Mouse (Mus musculus): ENCODE measurements around the gene Arl6ip6. TPM values are rescaled to one million over a fixed set of nuclear protein-coding genes. Genes with fewer than 3 reads are reported as not detected.

The Arl6ip6 gene
- polyA plus RNA-seq, 1 experiment from 2014 or later, result 43.7 TPM

DNA sequence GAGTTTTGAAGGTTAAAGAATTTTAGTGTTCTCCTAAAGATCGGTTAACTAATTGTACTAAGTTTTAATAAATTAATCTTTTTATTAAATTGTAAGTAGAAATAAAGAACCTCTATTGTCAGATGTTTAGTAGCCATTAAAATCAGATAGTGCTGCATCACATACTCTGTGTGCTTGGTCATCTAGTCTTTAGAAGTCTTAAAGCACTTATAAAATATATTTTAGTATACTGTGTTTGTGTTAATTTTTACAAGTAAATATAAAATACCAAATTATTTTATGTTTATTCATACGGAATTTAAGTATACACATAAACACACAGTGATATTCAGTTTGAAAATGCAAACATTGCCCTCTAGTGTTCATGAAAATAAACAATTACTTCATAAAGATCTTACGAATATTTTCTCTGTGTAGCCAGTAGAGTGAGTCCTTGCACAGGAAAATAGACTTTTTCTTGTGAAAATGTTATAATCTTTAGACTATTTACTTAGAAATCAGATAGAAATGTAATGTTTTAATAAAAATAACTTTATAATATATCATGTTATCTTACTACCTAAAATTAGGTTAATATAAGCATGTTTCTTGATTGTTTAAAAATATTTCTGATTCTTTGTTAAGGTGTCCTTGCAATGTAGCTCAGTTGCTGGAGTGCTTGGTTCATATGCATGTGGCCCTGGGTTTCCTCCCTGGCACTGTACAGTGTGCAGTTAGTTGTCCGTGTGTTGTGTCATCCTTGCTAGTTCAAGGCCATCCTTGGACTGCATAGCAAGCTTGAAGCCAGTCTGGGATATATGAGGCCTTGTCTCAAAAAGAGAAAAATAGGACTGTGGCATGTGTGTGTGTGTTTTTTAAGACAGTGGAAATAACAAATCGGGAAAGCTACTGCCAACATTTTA lies 13.1 kb downstream of the Arl6ip6 start:
- no peak overlapping the region for H3K4me2 ChIP-seq (replicated peaks)

DNA sequence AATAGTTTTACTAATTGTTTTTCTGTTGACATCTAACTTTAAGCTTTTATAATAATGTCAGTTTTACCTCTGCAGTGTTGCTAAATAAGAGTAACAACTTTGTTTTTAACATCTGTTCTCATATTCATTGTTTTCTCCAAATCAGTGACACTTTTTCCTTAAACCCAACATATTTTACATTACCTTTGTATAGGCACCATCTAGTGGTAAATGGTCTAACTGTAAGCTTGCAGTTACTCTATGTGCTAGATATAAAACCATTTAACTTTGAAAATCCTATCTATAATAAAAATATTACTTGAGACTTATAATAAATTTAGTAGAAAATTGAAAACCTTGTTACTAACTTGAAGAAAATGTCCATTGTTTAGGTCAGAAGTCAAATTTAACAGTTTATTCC lies 15.2 kb downstream of the Arl6ip6 start:
- Histone ChIP-seq H3K4me2 (replicated peaks) (no peak overlapping the region), H3K9me3 (no peaks in the 10 kb centered on the region), H3K36me3 (peaks cover 5% of the 10 kb centered on the region), H3K4me3 (no peak overlapping the region), H3K9ac (no peak overlapping the region), H3K27ac (no peak overlapping the region), H3K4me1 (no peaks in the 10 kb centered on the region), H3K27me3 (replicated peaks) (no peaks in the 10 kb centered on the region)
- no peak for ATAC-seq (ENCODE audit: low FRiP score, low read depth)

More for the DNA sequence above, 13.1 kb downstream of the Arl6ip6 start:
- H3K4me3 ChIP-seq, result no peak overlapping the region
- no peak overlapping the region for H3K27ac ChIP-seq
- H3K9me3 ChIP-seq, result no peaks in the 10 kb centered on the region
- WGBS, result 84% methylated on average over 5 of the region's 5 CpGs
- no peaks in the 10 kb centered on the region; the same call in 1 of the 2 replicates for H3K36me3 ChIP-seq
- H3K9ac ChIP-seq, result no peak overlapping the region
- no peaks in the 10 kb centered on the region for H3K27me3 ChIP-seq (replicated peaks)
- peak; percentile 29; the same call in 1 of the 2 replicates for ATAC-seq (ENCODE audit: low FRiP score, low read depth)
- H3K4me1 ChIP-seq, result no peaks in the 10 kb centered on the region

DNA sequence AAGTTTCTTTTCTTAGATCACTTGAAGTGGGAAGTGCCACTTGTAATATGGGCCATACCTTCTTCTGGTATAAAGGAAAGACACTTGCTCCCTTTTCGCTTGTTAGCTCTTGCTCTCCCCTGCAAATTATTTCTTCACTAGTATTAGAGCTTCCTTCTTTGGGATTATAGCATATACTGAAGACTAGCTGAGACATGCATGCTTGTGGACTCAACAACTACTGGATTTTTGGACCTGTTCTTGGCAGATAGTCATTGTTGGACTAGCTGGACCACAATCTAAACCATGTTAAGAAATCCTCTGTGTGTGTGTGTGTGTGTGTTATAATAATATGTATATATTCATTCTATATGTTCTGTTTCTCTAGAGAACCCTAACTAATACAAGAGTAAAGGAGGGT lies 22.0 kb downstream of the Arl6ip6 start:
- Histone ChIP-seq H3K4me1 (no peaks in the 10 kb centered on the region), H3K4me3 (no peak overlapping the region), H3K27me3 (replicated peaks) (no peaks in the 10 kb centered on the region), H3K36me3 (peaks cover 23% of the 10 kb centered on the region), H3K9ac (no peak overlapping the region), H3K4me2 (replicated peaks) (no peak overlapping the region), H3K27ac (no peak overlapping the region), H3K9me3 (no peaks in the 10 kb centered on the region)
- WGBS, result 100% methylated on average over 1 of the region's 1 CpGs
- ATAC-seq (ENCODE audit: low FRiP score, low read depth), result no peak

DNA sequence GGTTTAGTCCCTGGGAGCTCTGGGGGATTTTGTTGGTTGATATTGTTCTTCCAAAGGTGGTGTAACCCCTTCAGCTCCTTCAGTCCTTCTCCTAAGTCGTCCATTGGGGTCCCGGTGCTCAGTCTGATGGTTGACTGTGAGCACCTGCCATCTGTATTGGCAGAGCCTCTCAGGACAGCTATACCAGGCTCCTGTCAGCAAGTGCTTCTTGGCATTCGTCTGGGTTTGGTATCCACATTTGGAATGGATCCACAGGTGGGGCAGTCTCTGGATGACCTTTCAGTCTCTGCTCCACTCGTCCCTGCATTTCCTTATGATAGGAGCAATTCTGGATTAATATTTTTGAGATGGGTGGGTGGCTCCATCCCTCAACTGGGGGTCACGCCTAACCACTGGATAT lies 30.7 kb downstream of the Arl6ip6 start:
- H3K27ac ChIP-seq, result no peak overlapping the region
- WGBS, result 92% methylated on average over 5 of the region's 5 CpGs
- peaks cover 5% of the 10 kb centered on the region; the same call in 1 of the 2 replicates for H3K9me3 ChIP-seq
- H3K27me3 ChIP-seq (replicated peaks), result no peaks in the 10 kb centered on the region
- H3K4me3 ChIP-seq, result no peak overlapping the region
- ATAC-seq (ENCODE audit: low FRiP score, low read depth), result no peak
- no peak overlapping the region for H3K9ac ChIP-seq
- H3K4me1 ChIP-seq, result no peaks in the 10 kb centered on the region
- H3K36me3 ChIP-seq, result peaks cover 4% of the 10 kb centered on the region
- no peak overlapping the region for H3K4me2 ChIP-seq (replicated peaks)

DNA sequence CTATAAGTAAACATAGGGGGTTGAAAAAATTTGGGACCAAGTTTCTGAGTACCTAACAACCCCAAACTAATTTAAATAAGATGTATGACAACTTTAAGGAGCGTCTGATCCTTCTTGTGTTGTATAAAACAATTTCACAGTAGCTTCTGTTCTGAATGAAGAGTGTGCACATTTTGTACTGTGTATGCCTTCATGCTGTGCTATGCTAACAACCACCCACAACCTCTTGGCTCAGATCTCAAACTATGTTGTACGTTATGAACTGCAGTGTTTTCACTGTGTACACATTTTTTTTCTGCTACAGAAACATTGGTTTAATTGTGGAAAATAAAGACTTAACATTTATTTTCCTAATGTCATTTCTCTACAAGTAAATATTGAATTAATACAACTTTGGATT lies 65.5 kb downstream of the Arl6ip6 start:
- Histone ChIP-seq H3K27ac (no peak overlapping the region), H3K27me3 (replicated peaks) (no peaks in the 10 kb centered on the region), H3K4me1 (no peaks in the 10 kb centered on the region), H3K36me3 (no peaks in the 10 kb centered on the region), H3K9me3 (no peaks in the 10 kb centered on the region), H3K9ac (no peak overlapping the region), H3K4me2 (replicated peaks) (no peak overlapping the region), H3K4me3 (no peak overlapping the region)
- ATAC-seq (ENCODE audit: low FRiP score, low read depth), result no peak
- WGBS, result 60% methylated on average over 2 of the region's 2 CpGs

Other genes with a start within 250 kb of the Arl6ip6 start
- 142 and 152 TPM in 2 replicates for gene Prpf40a, start 442 bp upstream of the Arl6ip6 start, polyA plus RNA-seq (2016; fragmentation: Nextera tagmentation; extraction: Ambion mirVana)